Mouse (Mus musculus) monocyte, adult 5-6 weeks (primary cell): ENCODE results near the gene C2cd5. TPM values are rescaled to one million over a fixed set of nuclear protein-coding genes. Genes with fewer than 3 reads are reported as not detected.
"Not testable (repeated sequence)": the region's sequence is repeated elsewhere in the genome, so short reads cannot be mapped to it uniquely, and the experiment has no call there.

Source experiments
- ATAC-seq: fragments of 153-309, 156-312 bp; replicated peaks from 2 replicates; pipeline ENCODE4 v1.8.0; 2017; ENCODE audit warnings: mild to moderate bottlenecking; ENCODE audit not compliant: low TSS enrichment, insufficient number of reproducible peaks, severe bottlenecking, poor library complexity, low FRiP score
- total RNA-seq: library from RNA; stranded (forward); fragments of 200-1000, 200-491, 200-594 nt; gene quantifications from 3 replicates; pipeline ENCODE4 v1.2.3, GENCODE M21; 2017

C2cd5 gene
- total RNA-seq, 1 experiment from 2014 or later, result 31.8 TPM

DNA sequence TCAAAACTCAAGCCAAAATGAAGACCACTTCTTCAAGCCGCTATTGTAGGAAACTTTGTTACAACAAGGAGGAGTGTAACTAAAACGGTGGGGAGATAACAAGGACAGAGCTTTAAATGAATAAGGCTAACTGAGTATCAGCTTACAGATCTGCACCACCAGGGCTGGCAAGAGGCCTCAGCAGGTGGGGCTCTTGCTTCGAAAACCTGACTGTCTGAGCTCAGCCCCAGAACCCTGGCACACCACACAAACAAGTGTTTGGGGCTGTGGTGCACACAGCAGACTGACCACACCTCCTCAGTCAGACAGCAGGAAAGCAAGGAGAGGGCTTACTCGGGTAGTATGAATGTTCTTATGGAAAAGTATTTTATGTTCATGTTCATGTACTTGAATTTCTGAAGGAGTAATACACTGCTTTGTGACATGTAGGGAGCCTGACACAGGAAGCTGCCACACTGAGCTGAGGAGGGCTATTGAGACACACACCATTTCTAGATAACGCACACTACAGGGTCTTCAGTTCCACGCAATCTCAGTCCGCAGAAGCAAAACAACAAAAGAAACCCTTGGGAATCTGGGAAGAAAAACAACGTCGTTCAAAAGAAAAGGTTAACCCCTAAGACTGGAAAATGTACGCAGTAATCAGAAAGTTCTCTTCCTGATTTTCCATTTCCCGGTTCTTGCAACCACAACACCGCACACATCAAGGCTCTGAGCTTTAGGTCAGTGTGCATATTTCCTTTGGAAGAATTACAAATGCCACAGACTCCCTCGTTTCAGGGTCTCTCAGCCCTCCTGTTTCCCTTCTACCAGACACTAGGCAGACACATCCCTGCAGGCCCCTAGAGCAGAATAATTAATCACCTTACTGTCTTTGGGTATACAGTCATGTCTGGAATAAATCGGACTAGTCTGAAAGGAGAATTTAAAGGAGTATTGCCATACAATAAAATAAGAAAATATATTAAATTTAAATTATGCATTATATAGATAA is 105.9 kb downstream of the C2cd5 start:
- no peak for ATAC-seq

DNA sequence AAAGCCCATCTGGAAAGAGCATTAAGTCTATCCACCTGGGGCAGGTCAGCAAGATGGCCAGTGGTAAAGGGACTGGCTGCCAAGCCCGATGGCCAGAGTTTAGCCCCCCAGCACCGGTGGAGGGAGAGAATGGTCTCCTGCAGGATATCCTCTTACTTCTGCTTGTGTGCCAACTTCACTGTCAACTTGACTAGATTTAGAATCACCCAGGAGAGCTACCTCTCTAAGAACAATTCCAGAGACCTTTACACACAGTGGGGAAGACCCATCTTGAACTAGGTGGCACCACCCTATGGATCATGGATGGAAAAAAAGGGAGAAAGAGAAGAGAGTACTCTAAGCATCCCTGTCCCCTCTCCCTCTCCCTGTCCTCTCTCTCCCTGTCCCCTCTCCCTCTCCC is 107.0 kb downstream of the C2cd5 start:
- no peak for ATAC-seq

DNA sequence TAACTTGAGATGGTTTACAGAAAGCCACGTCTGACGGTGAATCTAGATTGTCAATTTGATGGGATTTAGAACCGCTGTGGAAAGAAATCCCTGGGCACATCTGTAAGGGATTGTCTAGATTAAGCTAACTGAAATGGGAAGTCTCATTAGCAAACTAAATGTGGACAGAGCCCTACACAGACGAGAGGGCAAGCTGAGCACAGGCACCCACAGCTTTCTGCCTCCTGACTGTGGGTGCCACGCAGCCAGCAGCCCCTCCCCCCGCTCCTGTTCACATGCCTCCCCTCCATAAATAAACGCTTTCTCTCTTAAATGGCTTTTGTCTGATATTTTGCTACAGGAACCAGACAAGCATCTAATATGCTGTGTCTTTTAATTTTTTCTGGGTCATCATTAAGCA is 107.8 kb downstream of the C2cd5 start:
- no peak for ATAC-seq

DNA sequence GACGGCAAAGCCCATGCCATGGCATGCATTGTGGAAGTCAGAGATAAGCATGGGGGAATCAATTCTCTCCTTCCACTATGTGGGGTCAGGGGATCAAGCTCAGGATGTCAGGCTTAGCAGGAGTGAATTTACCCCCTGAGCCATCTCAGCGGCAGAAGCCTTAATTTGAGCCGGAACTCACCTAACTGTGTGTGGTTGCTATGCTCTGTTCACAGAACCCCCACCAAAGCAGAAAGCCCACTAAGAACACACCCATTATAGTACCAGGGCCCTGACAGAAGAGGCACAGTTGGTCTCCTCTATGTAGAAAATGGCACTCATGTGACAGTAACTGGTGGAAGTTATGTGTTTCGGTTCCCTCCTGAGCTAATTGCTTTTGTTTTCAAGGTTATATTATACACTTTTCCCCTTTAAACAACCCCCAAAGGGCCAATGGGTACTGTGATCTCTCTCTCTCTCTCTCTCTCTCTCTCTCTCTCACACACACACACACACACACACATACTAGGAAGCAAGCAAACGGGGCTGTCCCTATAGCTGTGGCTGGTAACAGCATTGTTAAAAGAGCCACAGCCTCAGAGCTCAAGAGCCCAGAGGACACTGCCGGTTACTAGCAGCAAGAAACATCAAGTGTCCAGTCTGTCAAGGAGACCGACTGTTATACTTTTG is 108.4 kb downstream of the C2cd5 start:
- no peak; the same call in 1 of the 2 replicates for ATAC-seq

DNA sequence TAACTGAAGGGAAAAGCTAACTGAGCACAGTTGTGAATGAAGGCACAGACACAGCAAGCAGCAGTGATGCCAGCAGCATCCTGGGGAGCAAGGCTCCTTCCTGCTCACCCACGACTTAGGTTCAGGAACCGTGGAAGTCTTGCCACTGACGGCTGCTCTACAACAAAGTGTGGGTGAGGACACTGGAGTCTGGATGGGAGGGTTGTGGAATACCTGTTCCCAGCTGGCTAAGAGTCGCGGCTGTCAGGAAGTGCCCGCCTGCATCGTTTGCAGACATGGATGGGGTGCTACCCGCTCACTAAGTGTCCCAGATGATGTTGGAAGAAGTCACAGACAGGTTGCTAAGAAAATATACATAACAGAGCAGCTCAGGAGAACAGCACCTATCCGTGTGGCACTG is 109.4 kb downstream of the C2cd5 start:
- no peak for ATAC-seq

DNA sequence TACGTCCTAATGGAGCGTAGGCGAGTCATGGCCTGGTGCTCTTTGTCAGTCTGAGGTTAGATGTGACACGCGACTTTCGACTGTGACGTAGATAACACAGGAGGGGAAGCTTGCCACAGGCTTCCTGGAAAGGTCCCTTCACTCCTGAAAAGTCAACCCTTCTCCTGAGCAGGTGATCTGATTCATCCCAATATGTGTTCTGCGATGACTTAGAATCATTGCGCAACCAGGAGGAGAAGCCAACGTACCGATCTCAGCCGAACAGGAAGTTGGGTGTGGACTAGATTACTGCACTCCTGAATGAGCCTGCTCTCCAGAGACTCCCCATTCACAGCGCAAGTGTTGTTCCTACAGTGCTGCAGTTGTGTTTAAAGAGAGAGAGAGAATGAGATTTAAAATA is 110.4 kb downstream of the C2cd5 start:
- ATAC-seq, result peak; percentile 25; the same call in 1 of the 2 replicates

DNA sequence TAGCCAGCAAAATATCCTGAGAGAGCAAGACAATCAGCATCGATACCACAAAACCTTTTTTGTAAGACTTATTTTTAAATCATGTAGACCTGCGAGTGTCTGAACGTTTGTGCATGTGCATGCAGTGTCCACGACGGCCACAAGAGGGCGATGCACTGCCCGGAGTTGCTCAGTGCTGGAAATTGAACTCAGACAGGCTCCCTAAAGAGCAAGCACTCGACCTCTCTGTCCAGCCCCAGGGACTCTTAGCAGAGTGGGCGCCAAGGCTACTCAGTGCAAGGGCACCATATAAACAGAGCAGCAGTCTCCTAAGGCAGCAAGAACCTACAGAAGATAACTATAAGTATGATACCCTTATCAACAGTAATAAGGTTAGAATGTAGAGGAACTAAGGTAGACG is 111.2 kb downstream of the C2cd5 start:
- 0 out of 2 replicates have a peak, but pooled peaks have one; percentile 62 for ATAC-seq

DNA sequence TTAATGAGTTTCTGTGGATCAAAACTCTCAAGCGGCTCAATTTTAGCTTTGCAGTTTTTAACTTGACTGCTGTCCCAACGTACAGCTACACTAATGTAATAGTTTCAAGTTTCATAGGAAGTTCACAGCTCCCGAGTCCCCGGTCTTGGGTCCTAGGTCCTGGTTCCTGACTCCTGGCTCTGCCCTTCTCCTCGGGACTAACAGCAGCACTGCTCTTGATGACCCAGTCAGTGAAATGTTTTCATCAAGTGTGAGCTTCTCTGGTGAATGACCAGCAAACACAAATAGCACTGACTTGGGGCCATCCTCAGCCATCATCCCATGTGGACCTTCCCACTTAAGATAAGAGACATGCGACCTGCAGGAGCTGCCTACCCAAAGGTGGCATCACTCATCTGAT is 111.7 kb downstream of the C2cd5 start:
- no peak for ATAC-seq

DNA sequence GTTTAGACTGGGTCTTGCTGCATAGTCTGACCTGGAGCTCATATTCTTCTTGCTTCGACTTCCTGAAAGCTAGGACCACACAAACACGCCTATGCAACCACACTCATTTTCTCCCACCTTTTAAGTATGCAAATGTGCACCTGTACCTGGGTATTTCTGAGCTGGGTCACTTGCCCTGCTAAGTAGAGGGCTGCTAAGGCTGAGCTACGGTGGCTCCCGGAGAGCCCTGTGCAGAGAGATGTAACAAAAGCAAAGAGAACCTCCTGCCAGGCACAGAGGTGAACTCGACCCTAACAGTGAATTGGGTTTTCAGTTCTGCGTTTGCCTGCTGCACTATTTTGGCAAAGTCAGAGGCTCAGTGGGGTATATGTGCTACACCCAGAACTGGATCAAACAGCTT is 112.3 kb downstream of the C2cd5 start:
- ATAC-seq, result no peak

DNA sequence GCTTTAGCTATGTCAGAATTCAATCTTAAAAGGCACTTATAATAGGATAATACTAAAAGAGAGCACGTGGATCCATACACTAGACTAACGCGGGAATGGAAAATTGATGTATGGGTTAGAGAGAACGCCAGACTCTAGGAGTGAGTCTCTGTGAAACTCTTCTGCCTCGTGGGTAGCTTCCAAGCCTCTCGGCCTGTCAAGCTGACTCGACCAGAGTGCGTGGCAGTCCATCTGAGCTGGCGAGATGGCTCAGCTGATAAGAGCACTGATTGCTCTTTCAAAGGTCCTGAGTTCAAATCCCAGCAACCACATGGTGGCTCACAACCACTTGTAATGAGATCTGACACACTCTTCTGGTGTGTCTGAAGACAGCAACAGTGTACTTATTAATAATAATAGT is 113.2 kb downstream of the C2cd5 start:
- not testable (repeated sequence) for ATAC-seq

DNA sequence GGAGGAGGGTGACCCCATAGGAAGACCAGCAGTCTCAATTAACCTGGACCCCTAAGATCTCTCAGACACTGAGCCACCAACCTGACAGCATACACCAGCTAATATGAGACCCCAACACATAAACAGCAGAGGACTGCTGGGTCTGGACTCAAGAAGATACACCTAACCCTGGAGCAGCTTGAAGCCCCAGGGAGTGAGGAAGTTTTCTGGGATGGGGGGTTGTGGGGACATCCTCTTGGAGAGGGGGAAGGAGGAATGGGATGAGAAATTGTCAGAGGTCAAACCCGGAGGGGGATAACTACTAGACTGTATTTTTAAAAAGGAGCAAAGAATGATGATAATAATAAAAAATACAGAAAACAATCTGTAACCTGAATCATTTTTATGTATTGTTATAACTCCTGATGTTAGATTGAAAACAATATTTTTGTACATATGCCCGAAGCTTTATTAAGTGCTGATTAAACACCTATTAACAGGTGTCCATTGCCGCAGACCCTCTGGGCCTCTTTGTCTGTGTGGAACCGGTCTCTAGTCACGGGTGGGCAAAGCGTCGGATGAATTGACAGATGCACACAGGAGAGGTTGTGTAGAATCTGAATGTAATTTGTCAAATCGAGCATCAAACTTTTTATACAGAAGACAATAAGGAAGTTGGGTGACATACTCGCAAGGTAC is 114.2 kb downstream of the C2cd5 start:
- not testable (repeated sequence) for ATAC-seq

DNA sequence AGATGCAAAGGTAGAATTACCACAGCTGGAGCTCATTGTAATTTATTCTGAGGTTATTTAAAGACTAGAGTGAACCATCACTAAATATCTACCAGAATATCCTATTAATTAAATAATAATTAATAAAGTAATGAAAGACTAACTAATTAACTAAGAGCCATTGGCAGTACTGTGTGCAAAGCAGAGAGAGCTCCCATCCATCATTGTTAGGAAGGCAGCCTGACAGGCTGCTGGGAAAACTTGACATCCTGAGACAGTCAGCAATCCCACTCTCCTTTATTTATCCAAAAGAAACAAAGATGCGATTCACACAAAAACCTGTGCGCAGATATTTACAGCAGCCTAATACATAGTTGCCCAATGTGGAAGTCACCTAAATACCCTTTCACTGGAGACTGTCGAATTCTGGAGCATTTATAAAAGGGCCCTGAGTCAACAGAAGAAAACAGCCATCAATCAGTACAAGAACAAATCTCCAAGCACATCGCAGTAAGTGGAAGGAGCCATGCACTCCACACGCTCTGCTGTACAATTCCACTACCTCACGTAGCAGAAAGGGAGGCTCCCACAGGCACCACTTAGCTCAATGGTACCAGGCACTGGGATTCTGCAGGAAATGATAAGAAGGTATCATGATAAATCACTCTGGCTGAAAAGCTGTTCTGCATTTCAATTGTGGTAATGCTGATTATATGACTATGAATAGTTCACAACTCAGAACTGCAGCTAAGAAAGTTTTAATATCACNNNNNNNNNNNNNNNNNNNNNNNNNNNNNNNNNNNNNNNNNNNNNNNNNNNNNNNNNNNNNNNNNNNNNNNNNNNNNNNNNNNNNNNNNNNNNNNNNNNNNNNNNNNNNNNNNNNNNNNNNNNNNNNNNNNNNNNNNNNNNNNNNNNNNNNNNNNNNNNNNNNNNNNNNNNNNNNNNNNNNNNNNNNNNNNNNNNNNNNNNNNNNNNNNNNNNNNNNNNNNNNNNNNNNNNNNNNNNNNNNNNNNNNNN is 120.0 kb downstream of the C2cd5 start:
- no peak for ATAC-seq

DNA sequence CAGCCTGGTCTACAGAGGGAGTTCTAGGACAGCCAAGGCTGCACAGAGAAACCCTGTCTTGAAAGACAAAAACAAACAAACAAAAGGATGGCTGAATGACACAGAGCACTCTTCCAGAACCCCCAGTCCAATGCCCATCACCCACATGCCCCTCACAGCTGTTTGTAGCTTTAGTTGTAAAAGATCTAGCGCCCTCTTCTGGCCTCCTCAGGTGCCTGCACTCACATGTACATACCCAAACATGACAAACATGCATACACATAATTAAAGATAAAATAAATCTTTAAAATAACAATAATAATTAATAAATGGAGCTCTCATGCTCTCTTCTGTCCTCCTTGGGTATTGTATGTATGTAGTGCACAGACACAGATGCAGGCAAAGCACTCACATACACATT is 122.7 kb downstream of the C2cd5 start:
- ATAC-seq, result no peak

DNA sequence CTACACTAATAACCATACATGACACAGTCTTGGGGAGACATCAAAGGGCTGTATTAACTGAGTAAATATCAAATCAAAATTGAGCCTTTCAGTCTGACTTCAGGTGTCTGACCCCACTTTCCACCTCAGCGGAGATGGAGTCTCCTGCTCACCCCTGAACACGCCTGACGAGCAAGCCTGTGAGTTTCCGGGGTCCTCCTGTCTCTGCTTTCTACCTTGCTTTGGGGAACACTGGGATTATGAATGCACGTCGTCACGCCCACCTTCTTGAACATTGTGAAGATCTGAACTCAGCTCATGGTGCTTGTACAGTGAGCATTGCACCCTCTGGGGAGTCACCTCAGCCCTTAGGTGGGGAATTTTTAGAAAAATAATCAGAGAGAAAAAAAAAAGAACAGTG is 126.7 kb downstream of the C2cd5 start:
- no peak for ATAC-seq

DNA sequence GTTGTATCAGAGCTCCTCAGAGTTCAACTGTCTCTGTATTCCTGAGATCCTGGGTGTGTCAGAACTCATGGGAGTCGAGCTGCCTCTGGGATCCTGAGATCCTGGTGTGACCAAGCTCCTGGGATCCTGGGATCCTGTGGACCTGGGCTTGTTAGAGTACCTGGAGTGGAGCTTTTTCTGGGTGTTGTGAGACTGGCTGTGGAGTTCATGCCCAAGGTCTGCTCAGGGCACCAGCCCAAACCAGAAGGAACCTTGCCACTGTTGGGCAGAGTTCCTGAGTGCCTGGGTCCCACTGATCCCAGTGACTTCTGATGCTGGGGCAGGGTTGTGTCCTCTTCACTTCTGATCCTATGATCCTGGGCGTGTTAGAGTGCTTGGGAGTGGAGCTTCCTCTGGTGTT is 127.7 kb downstream of the C2cd5 start:
- ATAC-seq, result no peak

DNA sequence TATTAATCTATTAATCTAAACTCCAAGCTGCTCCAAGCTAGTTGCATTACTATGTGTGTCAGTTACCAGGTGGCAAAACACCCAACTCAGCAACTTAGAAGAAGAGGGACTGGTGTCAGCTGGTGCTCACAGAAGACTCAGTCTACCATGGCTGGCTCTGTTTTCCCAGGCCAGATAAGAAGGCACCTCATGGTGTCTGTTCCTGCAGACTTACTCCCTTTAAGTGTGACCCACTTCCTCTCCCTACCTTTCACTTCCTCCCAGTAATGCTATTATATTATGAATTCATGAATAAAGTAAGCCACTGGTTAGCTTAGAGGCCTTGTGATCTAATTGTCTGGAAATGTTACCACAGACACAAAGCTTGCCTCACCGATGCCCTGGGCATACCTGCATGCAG is 132.5 kb downstream of the C2cd5 start:
- ATAC-seq, result no peak; the same call in 1 of the 2 replicates

DNA sequence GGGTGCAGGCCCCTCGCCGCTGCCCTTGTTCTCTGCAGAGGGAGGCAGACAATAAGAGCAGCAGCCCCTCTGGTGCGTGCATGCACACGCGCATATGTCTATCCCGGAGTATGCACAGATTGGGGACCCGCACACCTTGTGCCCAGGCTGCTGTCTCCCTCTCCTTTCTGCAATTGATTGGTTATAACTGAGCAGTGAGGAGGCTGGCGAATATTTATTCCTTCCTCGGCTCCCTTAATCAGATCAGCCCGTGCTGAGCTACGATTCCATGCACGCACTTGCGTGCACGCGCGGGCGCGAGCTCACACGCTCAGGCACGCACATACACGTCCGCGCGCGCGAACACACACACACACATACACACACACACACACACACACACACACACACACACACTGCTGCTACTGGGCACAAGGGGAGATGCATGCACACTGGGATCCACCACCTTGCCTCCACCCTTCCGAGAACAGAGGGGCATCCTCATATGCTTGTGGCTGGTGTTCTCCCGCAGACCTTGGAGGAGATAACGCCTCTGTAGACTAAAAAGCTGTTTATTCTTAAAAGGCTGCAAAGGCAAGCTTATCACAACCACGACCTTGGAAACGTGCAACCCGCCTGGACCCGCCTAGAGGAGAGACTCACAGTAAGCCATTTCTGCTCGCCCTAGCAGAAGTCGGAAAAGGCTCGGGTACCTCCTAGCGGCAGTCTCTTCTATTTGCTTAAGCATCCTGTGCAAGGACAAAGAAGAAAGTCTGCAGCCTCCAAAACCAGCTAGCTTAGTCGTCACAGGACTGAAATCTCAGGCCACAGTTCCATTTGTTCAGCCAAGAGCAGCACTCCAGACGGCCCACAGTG is 135.2 kb downstream of the C2cd5 start:
- no peak for ATAC-seq
